Mouse (Mus musculus) midbrain, postnatal 0 days (tissue): ENCODE measurements around the gene Sh3bp4. TPM values are rescaled to one million over a fixed set of nuclear protein-coding genes. Genes with fewer than 3 reads are reported as not detected.

Source experiments
- ATAC-seq: fragments of 200-750 bp; cut with Nextera tagmentation; 2 replicates; pipeline ENCODE4 v1.8.0; 2017; ENCODE audit warnings: moderate number of reproducible peaks, mild to moderate bottlenecking, moderate TSS enrichment, moderate library complexity; ENCODE audit not compliant: low FRiP score
- DNase-seq: peaks from one replicate; pipeline ENCODE4 v3.0.0-alpha.2; 2015; ENCODE audit warnings: low spot score
- H3K27ac ChIP-seq: fragments of 300-500 bp; sonication (generic); 2 replicates; pipeline ENCODE4 v1.5.1; 2014; ENCODE audit warnings: low read depth, mild to moderate bottlenecking, low read length, mixed read lengths
- H3K27me3 ChIP-seq: fragments of 300-500 bp; sonication (generic); 2 replicates; pipeline ENCODE4 v1.6.1; 2014; ENCODE audit warnings: low read length, control low read depth, mixed read lengths; ENCODE audit not compliant: insufficient read depth
- H3K36me3 ChIP-seq: fragments of 300-500 bp; sonication (generic); 2 replicates; pipeline ENCODE4 v1.6.1; 2014; ENCODE audit warnings: low read length, control low read depth, mixed read lengths; ENCODE audit not compliant: insufficient read depth
- H3K4me1 ChIP-seq: fragments of 300-500 bp; sonication (generic); 2 replicates; pipeline ENCODE4 v1.6.1; 2014; ENCODE audit warnings: mild to moderate bottlenecking, control low read depth, antibody characterized with exemption, low read length, mixed read lengths; ENCODE audit not compliant: insufficient read depth
- H3K4me2 ChIP-seq: fragments of 300-500 bp; sonication (generic); 2 replicates; pipeline ENCODE4 v1.6.1; 2014; ENCODE audit warnings: low read depth, mild to moderate bottlenecking, low read length, mixed read lengths; ENCODE audit not compliant: poor library complexity, severe bottlenecking
- H3K4me3 ChIP-seq: fragments of 300-500 bp; sonication (generic); 2 replicates; pipeline ENCODE4 v1.5.1; 2014; ENCODE audit warnings: low read depth, mild to moderate bottlenecking, low read length, moderate library complexity
- H3K9ac ChIP-seq: fragments of 300-500 bp; sonication (generic); replicated peaks from 2 replicates; pipeline ENCODE4 v1.6.1; 2014; ENCODE audit warnings: mild to moderate bottlenecking, low read length, moderate library complexity, mixed read lengths; ENCODE audit not compliant: poor library complexity, severe bottlenecking
- H3K9me3 ChIP-seq: fragments of 300-500 bp; sonication (generic); 2 replicates; pipeline ENCODE4 v1.6.1; 2016; ENCODE audit warnings: low read length, control low read depth
- CTCF ChIP-seq: IDR thresholded peaks from 2 replicates; pipeline ENCODE4 v1.5.1; 2016; ENCODE audit warnings: antibody characterized with exemption, mild to moderate bottlenecking
- WGBS: fragments of 180-500 bp; shearing (Covaris S2); extraction: QIAGEN DNeasy Blood & Tissue Kit; methylation state at CpG from one replicate; pipeline ENCODE4 v1.1.7; 2014; 5-methylcytosine and 5-hydroxymethylcytosine counted together
- polyA plus RNA-seq: library from polyadenylated mRNA; unstranded; fragments of >200 nt; fragmentation: Nextera tagmentation; extraction: Ambion mirVana; gene quantifications from 2 replicates; pipeline ENCODE4 v1.2.1, GENCODE M21; 2015
- total RNA-seq: library from RNA; depleted of rRNA; stranded (reverse); fragments of >200 nt; gene quantifications from 2 replicates; pipeline ENCODE4 v1.2.3, GENCODE M21; 2014

Gene Sh3bp4
- total and polyA plus RNA-seq, 2 experiments from 2014 or later = 11.0 to 26.5 TPM

GRCm38 (mm10) chr1:89163483-89163882 lies 93.3 kb downstream of the Sh3bp4 start:
- Histone ChIP-seq H3K9ac (no peak overlapping the region), H3K4me3 (no peak overlapping the region), H3K9me3 (no peaks in the 10 kb centered on the region), H3K27me3 (no peaks in the 10 kb centered on the region), H3K27ac (no peak overlapping the region), H3K4me2 (no peak overlapping the region), H3K36me3 (no peaks in the 10 kb centered on the region), H3K4me1 (no peaks in the 10 kb centered on the region)
- TF ChIP-seq CTCF = no peak
- WGBS = 91% methylated on average over 6 of the region's 6 CpGs
- DNase-seq = no peak
- ATAC-seq = no peak

- no peak for TF ChIP-seq CTCF
- H3K4me2 ChIP-seq = no peak overlapping the region
- H3K9ac ChIP-seq = no peak overlapping the region
- no peaks in the 10 kb centered on the region for H3K27me3 ChIP-seq
- no peak overlapping the region for H3K27ac ChIP-seq
- DNase-seq (no peak), ATAC-seq (no peak)
- H3K36me3 ChIP-seq = no peaks in the 10 kb centered on the region
- no peaks in the 10 kb centered on the region for H3K4me1 ChIP-seq
- 88% methylated on average over 5 of the region's 5 CpGs for WGBS
- H3K9me3 ChIP-seq = no peaks in the 10 kb centered on the region
- no peak overlapping the region for H3K4me3 ChIP-seq
Observed at GRCm38 (mm10) chr1:89164281-89164680, 94.1 kb downstream of the Sh3bp4 start.

- H3K36me3 ChIP-seq = no peaks in the 10 kb centered on the region
- H3K4me3 ChIP-seq = no peak overlapping the region
- TF ChIP-seq CTCF = no peak
- 49% methylated on average over 7 of the region's 7 CpGs for WGBS
- DNase-seq (peak; percentile 22), ATAC-seq (no peak)
- H3K4me2 ChIP-seq = no peak overlapping the region
- H3K4me1 ChIP-seq = no peaks in the 10 kb centered on the region
- H3K9ac ChIP-seq = no peak overlapping the region
- no peak overlapping the region for H3K27ac ChIP-seq
- H3K9me3 ChIP-seq = no peaks in the 10 kb centered on the region
- no peaks in the 10 kb centered on the region for H3K27me3 ChIP-seq
Observed at GRCm38 (mm10) chr1:89164685-89165084, 94.5 kb downstream of the Sh3bp4 start.

- Histone ChIP-seq H3K27me3 (no peaks in the 10 kb centered on the region), H3K27ac (no peak overlapping the region), H3K4me3 (no peak overlapping the region), H3K9me3 (no peaks in the 10 kb centered on the region), H3K4me2 (no peak overlapping the region), H3K4me1 (no peaks in the 10 kb centered on the region), H3K36me3 (no peaks in the 10 kb centered on the region), H3K9ac (no peak overlapping the region)
- WGBS = 67% methylated on average over 9 of the region's 9 CpGs
- no peak for TF ChIP-seq CTCF
- no peak for ATAC-seq
- DNase-seq = no peak
Observed at GRCm38 (mm10) chr1:89166814-89167249, 96.6 kb downstream of the Sh3bp4 start.

- Histone ChIP-seq H3K4me3 (no peak overlapping the region), H3K27me3 (no peaks in the 10 kb centered on the region), H3K4me1 (no peaks in the 10 kb centered on the region), H3K36me3 (no peaks in the 10 kb centered on the region), H3K9ac (no peak overlapping the region), H3K27ac (no peak overlapping the region), H3K4me2 (no peak overlapping the region), H3K9me3 (no peaks in the 10 kb centered on the region)
- DNase-seq = peak; percentile 62
- ATAC-seq = no peak
- 73% methylated on average over 8 of the region's 8 CpGs for WGBS
- TF ChIP-seq CTCF = no peak
Observed at GRCm38 (mm10) chr1:89171275-89171767, 101.1 kb downstream of the Sh3bp4 start.

- Histone ChIP-seq H3K27ac (no peak overlapping the region), H3K27me3 (no peaks in the 10 kb centered on the region), H3K4me2 (no peak overlapping the region), H3K9me3 (no peaks in the 10 kb centered on the region), H3K9ac (no peak overlapping the region), H3K4me1 (no peaks in the 10 kb centered on the region), H3K4me3 (no peak overlapping the region), H3K36me3 (no peaks in the 10 kb centered on the region)
- ATAC-seq (no peak), DNase-seq (no peak)
- no peak for TF ChIP-seq CTCF
- 71% methylated on average over 7 of the region's 7 CpGs for WGBS
Observed at GRCm38 (mm10) chr1:89174621-89175020, 104.4 kb downstream of the Sh3bp4 start.
